Mouse (Mus musculus): ENCODE measurements at regions not wholly inside any gene's neighbourhood (a gene's known extent, or its start where the extent isn't known, plus 50 kb on each side); places are given as distances from the start of the nearest gene placed in this dataset.

DNA sequence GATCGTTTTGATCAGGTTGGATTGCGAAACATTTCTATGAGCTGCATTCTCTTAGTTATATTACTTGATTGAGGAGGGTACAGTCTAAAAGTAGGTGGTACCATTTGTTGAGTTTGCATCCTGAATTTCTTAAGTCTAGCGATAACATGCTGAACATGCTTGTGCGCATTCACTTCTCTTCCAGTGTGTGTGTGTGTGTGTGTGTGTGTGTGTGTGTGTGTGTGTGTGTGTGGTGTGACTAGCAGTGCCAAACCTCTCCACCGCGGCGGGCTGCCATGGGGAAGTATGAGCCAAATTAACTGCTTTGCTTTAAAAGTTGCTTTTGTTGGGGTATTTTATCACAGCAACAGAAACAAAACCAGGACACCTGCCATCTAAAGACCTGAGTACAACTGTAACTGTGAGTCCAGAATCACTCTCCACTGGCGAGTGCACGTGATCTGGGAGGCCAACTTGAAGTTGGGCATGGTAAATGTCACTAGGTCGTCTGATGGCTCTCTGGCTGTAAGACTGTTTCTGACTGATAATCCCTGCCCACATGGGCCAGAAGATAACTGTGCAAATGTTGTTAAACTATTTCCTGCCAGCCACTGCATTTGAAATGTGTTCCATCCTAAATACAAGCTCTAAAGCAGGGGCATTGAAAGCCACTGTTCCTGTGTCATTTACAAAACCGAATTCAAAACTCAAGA is 273.3 kb upstream of the Ppargc1a start:
- no peak for DNase-seq (ENCODE audit: low read depth)

DNA sequence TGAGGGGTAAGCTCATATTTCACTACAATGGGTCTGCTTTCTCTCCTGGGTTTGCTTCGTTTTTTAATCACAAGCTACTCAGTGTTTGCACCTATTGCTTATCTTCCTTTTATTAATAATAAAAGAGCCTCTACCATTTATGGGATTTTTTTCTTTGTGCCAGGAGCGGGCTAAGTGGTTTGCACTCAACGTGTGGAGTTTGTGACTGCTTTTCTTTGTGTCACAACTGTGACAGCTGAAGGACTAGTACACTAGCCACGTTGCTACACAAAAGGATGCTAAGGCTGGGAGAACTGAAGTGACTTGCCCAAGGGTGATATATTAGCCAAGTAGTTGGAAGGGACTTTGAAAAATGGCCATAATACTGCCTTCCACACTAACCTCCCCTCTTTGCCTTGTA is 271.8 kb upstream of the Ppargc1a start:
- no peak for DNase-seq (ENCODE audit: low read depth)

DNA sequence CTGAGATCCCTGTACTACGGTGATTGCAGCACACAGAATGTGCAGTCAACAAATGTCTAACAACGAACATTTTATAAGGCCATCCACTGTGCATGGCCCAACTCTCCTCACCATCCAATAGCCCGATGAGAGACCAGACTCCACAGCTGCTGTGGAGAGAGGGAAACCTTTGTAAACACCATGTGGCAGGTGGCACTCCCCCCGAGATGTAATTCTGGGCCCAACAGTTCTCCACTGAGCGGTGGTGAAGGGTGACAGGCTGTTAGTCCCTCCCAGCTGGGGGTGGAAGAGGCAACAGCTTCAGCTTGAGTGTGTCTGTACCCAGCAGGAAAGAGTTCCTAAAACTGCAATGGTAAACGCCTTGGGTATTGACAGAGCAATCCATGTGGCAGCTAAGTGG is 263.0 kb upstream of the Ppargc1a start:
- DNase-seq (ENCODE audit: low read depth) = no peak

DNA sequence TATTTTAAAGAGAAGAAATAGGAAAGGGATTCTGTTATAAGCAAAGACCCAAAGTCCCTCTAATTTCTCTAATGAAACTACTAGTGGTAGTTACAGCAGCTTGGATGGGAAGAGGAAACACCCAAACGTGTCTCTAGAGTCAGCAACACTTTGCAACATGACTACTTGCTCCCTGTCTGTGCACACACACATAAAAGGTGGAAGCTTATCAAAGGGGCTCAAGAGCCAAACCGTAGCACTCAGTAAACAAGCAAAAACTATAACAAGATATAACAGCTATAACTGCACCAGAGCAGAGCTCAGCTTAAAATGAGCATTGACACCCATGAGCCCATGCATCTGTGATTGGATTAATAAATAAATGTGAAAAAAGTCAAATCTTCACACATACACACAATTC is 262.5 kb upstream of the Ppargc1a start:
- DNase-seq (ENCODE audit: low read depth) = no peak

DNA sequence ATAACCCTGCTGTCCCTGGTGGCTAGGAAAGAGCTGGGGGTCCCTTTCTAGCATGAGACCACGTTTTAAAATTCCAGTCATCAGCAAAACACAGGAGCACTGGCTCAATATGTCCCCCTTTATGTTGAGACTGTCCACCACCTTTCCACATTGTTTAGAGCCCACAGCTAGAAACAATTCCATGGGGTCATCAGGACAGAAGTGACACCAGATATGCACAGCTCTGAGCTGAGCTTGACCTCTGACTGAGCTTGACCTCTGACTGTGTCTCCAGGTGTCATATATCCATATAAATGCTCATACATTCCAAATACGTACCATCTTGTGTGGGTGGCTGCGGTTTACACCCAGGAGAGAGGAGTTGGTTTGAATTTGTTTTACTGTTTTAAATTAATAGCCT is 262.1 kb upstream of the Ppargc1a start:
- no peak for DNase-seq (ENCODE audit: low read depth)

DNA sequence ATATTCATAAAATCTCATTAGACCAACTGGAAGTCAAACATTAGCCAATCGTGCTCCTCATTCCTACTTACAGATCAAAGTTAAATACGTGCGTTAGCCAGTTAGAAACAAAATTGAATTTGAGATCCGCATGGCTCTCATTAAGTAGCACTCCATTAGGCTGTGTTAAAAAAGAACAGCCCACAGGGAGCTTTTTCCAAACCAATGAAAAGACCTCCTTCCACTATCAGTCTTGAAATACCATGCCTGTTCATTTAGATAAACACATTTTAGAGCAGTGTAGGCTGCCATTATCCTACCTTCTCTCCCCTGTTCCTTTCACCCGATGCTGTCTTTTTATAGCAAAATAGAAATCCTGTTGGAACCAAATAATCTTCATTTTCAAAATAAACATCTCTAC is 261.5 kb upstream of the Ppargc1a start:
- DNase-seq (ENCODE audit: low read depth) = no peak

DNA sequence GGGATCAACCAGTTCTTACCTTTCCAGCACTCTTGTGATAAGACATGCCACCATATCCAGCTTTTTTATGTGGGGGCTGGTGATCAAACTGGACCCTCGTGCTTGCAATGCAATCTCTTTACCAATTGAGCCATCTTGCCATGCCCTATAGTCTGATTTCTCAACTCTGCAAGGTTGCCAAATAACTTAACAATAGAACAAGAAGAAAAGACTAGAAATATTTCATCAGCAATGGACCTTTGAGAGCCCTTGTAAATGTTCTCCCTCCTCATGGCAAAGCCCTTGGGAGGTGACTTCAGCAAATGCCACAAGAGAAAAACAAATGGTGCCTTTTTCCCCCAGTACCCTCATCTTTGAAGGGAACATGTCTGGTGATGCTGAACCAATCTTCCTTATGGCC is 258.7 kb upstream of the Ppargc1a start:
- no peak for DNase-seq (ENCODE audit: low read depth)

DNA sequence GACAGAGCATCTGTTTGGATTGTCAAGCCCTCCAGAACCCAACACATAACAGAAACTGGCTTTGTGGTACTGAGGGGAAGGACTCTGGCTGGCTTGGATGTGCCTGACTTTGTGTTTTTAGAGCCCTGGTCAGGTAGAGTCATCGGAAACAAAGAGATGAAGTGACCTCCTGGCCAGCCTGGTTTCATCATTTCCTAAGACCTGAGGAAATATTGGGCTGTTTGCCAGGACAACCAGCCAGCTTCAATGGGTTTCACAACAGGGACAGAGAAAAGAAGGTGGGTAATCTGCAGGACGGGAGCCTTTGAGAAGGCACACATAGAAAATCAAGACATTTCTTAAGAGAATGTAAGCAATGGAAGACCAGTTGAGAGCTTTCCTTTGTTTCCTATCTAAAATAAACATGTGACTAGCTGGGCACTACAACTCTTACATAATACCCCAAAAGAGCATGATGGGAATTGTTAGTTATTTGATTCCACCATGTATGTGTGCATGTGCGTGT is 258.1 kb upstream of the Ppargc1a start:
- no peak for DNase-seq (ENCODE audit: low read depth)

DNA sequence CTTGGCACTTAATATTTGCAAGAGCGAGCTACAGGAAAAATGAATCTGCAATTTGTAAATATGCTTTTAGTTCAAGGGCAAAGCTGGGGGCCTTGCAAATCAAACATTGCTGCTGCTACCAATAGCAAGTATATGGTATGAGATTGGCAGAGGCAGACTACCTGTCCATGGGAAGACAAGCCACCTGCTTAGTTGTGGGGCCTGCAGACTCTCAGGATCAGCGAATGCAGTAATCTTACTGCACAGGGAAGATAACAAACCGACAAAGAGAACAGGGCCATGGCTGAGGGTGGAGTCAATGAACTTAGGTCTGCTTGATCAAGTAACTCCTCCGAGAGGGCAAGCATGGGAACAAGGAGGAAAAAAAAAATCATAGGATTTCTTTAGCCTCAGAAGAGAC is 257.2 kb upstream of the Ppargc1a start:
- DNase-seq (ENCODE audit: low read depth) = no peak

DNA sequence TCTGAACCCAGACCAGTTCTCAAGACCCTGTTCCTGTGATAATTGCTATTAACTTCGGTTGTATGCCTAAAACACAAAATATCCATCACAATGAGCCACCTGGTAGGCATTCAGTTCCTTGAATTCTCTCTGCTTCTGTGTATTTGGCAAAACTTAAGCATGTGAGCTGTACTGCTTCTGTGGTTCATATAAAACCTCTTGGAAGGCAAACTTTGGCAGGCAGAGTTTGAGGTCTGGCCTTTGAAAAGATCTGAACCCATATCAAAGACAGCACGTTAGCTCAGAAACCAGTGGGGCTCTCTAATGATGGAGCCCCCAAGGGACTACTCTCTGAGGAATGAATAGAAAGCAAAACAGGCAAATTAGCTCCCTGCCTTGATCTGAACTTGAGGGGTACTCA is 256.1 kb upstream of the Ppargc1a start:
- no peak for DNase-seq (ENCODE audit: low read depth)

DNA sequence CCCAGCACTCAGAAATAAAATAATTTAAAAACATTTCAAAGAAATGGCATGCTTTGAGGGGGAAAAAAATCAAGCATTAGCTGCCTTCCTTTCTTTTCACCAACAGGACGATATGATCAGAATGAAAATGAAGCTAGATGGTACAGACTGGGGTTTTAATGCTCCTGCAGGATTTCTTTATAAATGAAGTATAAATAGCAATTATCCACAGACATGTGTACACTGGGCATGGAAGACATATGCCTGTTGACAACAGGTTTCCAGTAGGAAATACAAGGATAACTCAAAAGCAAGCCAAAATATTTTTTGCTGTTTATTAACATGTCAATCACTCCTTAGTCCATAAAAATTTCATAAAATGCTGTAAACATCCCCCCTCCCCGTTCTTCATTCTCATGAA is 248.7 kb upstream of the Ppargc1a start:
- no peak for DNase-seq (ENCODE audit: low read depth)

DNA sequence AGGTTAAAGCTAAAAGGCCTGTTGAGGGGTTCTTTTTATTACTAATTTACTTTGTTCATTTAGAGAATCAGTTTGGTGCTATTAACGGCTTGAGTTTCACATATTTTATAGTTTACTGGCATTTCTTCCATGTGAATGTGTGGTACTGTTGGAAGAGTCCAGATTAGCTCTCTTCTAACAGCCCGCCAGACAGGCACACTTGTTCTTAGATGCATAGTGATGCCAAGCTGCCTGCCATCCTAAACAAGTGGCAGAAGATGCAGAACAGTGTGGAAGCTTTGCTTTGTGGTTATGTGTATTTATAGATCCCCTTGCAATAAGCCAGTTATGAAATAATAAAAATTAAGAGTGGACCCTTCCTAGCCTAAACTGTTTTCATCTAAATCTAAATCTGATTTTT is 244.2 kb upstream of the Ppargc1a start:
- DNase-seq (ENCODE audit: low read depth) = no peak

DNA sequence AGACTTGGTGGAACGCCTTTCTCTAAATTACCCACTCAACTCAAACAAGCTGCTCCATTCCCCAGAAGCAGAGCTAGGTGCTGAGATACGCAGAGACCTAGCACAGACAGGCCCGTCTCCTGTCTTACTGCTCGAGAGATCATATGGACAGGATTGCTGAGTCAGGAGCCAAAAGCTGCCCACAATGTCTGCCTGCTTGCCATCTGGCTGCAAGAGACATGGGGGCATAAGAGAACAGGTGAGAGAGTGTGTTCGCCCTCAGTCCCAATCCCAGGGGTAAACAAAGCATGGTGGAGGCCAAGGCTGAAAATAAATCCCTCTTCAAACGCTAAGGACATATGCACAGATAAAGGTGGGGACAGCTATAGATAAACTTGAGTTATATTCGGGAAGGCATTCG is 234.0 kb upstream of the Ppargc1a start:
- DNase-seq (ENCODE audit: low read depth) = no peak

DNA sequence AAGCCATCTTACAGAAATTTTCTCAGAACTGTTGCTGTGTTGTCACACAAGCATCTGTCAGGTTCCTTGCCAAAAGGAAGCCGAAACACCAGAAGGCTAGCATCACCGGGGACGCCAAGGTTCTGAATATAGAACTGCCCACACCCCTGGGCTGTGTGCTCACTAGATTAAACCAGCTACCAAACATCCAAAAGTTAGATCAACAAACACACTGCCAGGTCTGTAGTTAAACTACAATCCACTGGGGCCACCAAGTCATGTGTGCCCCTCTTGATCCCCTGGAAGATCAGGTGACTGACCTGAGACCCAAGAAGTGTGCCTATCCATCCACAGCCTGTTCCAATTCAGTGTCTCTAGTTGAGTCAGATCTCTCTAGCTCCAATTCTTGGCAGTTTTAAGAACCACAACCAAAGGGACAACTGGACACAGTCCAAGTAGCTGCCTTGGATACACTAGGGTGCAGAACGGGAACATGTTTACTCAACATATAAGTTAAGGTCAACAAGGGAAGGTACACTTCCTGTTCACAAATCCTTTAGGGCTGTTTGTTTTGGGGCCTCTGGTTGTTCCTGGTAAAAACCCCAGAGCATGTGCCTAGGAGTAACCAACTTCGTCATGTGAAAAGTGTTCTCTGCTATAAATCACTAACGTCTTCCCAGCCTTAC is 232.0 kb upstream of the Ppargc1a start:
- DNase-seq (ENCODE audit: low read depth) = no peak

DNA sequence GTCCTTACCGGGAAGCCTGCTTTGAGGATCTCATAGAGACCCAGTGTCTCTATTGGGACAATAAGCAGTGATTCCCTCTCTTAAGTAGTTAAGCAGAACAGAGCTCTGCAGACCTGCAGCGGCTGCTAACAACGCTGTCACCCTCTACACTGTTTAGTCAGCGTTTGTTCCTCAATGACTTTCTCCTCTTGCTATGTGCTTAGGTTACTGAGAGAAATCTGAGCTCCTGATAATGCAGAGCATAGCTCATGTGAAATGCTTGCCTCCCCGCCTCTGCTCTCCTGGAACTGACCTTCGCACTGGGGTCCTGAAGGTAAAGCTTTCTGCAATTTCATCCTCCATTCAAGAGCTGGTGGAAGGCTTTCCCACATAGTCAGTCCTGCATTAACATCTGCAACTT is 226.6 kb upstream of the Ppargc1a start:
- no peak for DNase-seq (ENCODE audit: low read depth)

DNA sequence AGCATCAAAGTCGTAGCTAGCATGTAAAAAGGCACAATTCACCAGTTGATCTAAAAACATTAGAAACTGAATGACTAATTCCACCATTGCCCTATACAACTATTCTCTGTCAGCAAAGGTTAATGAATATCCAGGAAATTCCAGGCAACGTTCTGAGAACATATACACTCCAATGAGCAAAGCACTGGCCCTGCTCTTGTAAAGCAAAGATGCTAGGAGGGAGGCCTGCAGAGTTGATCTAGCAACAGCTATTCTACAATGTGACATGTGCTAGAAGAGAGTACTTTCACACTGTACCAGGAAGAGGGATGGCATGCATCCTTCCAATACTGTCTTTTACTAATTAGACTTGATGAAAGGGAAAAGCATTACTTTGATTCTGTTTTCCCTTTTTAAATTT is 225.4 kb upstream of the Ppargc1a start:
- no peak for DNase-seq (ENCODE audit: low read depth)

DNA sequence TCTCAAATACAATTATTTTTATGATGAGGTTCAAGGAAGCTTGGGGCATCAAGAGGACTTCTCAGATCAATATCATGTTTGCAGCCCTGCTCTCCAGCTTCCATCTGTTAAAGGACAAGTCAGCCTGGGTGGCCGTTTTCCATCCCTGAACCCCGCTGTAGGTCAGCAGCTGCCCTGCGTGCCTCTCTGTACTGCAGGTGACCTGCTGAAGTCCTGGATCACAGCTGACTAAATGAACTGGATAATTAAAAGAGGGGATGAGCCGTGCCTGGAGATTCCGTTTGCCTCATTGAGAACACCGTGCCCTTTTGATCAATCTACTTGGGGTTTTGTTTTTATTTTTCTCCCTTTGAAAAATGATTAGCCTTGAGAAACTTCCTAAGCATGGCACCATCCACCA is 221.2 kb upstream of the Ppargc1a start:
- no peak for DNase-seq (ENCODE audit: low read depth)

DNA sequence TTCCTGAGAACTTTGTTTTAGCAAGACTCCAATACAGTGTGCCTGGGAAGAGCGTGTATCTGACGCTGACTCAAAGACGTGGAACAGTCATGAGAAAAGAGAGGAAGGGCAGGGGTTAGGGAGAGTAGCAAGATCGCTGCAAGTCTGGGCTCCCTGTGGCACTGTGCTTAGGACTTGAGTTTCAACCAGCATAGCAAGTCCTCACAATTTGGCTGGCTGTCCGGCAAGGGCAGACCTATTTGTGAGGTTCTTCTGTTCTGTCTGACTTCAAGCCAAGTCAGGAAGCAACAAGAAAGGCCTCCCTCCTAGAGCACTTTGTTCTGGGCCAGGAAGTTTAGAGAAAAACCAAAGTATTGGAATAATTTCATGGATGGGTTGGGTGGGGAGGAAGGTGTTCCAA is 216.0 kb upstream of the Ppargc1a start:
- no peak for DNase-seq (ENCODE audit: low read depth)

DNA sequence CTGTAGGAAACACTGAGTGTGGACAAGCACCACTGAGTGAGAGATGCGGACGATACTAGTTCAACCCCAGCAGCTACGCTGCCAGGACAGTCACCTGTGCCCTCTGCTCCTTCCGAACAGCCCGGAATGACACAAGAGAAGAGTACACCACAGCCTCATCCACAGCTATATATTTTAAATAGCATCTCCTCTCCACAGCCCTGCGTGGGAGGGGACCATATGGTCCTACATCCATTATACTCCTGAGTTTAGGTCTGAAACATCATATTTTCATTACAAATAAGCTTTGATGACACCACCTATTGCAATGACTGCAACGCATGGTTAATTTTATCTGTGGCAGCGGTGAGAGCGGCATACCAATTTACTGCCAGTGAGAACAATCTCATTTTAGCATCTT is 215.6 kb upstream of the Ppargc1a start:
- DNase-seq (ENCODE audit: low read depth) = no peak

DNA sequence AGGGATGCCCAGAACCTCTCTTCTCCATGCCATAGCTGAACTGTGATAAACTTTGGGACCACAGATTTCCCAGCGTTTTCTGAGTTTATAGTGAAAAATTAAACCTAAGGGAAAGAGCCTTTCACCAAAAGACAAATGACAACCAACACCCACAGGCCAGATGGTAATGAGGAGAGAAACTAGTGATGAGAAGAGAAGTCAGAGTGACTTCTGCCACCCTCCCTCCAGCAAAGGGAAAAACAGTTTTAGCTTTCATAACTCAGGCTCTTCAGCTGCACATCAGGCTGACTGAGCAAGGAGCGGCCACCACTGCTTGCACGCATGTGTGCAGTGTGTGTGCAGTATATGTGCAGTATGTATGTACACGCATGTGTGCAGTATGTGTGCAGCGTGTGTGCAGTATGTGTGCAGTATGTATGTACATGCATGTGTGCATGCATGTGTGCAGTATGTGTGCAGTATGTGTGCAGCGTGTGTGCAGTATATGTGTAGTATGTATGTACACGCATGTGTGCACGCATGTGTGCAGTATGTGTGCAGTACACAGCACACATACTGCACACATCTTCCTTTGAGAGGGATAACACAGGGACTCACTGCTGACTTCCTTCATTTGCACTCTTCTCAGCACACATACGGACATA is 208.1 kb upstream of the Ppargc1a start:
- DNase-seq (ENCODE audit: low read depth) = no peak

DNA sequence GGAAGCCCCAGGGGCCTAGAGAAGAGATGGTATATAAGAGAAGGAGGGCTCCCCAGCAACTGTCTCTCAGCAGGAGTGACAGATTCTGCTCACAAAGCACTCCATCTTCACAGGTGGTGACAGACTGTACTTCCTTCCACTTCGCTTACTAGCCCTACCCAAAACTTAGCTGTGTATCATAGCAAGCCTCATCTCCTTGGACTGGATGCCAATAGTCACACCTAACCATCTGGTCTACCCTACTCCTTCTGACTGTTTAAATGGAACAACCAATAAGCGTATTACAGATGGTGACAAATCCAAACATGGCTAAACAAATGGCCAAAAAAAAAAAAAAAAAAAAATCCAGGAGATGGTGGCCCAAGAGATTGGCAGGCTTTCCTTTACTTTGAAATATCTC is 204.1 kb upstream of the Ppargc1a start:
- no peak for DNase-seq (ENCODE audit: low read depth)

DNA sequence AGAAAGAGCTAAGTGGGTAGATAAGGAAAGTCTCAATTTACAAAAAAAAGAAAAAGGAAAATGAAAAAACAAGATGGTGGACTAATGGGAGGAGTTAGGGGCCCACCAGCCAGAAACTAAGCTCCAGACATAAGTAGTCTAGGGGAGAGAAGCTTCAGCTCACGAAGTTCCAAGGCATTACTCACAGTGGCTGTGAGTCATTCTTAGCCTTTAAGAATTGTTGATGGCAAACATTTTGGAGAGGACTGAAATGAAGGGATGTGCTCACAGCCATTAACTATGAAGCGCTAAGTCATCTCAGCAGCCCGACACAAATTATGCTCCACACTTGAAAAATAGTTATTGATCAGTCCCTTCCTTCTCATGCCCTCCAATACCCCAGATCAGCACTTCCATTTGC is 198.6 kb upstream of the Ppargc1a start:
- DNase-seq (ENCODE audit: low read depth) = no peak

DNA sequence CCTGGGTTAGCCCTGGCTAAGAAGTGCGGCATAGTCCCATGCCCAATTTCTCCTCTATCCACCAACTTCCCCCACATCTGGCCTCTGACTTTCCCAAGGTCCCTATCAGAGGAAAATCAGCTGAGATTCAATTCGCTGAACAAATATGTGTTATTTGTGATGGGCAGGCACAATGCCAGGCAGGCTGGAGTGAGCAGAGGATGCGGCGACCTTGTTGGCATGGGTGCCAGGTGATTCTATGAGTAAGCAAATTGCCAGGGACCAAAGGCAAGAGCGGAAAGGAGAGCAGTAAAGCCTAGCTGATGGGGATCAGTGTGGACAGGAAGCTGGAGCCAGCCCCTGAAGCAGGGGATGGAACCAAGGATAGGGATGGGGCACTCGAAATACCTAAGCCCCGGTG is 196.9 kb upstream of the Ppargc1a start:
- no peak for DNase-seq (ENCODE audit: low read depth)

DNA sequence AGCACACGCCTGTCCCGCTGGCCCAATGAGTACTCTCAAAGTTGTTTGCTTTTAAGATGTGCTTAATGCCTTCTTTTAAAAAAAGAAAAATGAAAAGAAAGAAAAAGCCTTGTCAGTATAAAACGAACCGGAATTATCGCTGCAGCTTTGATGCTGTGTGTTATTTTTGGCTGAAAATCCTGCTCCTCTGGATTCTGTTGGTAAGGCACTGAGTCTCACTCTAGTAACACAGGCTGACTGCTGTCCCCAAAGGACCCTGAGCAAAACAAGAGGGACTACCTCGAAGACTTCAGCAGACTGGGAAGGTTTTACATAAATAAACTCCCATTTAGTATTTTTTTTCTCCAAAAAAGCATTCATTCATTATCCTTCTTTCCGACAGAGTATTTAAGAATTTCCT is 196.1 kb upstream of the Ppargc1a start:
- DNase-seq (ENCODE audit: low read depth) = no peak

Measured in induced T-regulatory cell, adult 2 months (primary cell).